Mouse (Mus musculus) bone marrow macrophage, adult 2 months (primary cell): ENCODE data around the gene Clstn3.

ENCODE experiments used
- CTCF ChIP-seq: IDR thresholded peaks from 2 replicates; pipeline ENCODE4 v1.5.1; 2012; ENCODE audit warnings: low read depth, mild to moderate bottlenecking, low read length, moderate library complexity
- POLR2A ChIP-seq: IDR thresholded peaks from 2 replicates; pipeline ENCODE4 v1.6.1; 2012; ENCODE audit warnings: mild to moderate bottlenecking, low read depth, low read length, borderline replicate concordance

GRCm38 (mm10) chr6:124488952-124489351 is 24.4 kb upstream of the Clstn3 start:
- TF ChIP-seq POLR2A (no peak), CTCF (no peak)
